Mouse (Mus musculus) midbrain, postnatal 0 days (tissue): ENCODE data around the gene Eml1. TPM values are rescaled to one million over a fixed set of nuclear protein-coding genes. Genes with fewer than 3 reads are reported as not detected.
"Not testable (repeated sequence)": the region's sequence is repeated elsewhere in the genome, so short reads cannot be mapped to it uniquely, and the experiment has no call there.

Source experiments
- ATAC-seq: fragments of 200-750 bp; cut with Nextera tagmentation; 2 replicates; pipeline ENCODE4 v1.8.0; 2017; ENCODE audit warnings: moderate number of reproducible peaks, mild to moderate bottlenecking, moderate TSS enrichment, moderate library complexity; ENCODE audit not compliant: low FRiP score
- DNase-seq: peaks from one replicate; pipeline ENCODE4 v3.0.0-alpha.2; 2015; ENCODE audit warnings: low spot score
- H3K27ac ChIP-seq: fragments of 300-500 bp; sonication (generic); 2 replicates; pipeline ENCODE4 v1.5.1; 2014; ENCODE audit warnings: low read depth, mild to moderate bottlenecking, low read length, mixed read lengths
- H3K27me3 ChIP-seq: fragments of 300-500 bp; sonication (generic); 2 replicates; pipeline ENCODE4 v1.6.1; 2014; ENCODE audit warnings: low read length, control low read depth, mixed read lengths; ENCODE audit not compliant: insufficient read depth
- H3K36me3 ChIP-seq: fragments of 300-500 bp; sonication (generic); 2 replicates; pipeline ENCODE4 v1.6.1; 2014; ENCODE audit warnings: low read length, control low read depth, mixed read lengths; ENCODE audit not compliant: insufficient read depth
- H3K4me1 ChIP-seq: fragments of 300-500 bp; sonication (generic); 2 replicates; pipeline ENCODE4 v1.6.1; 2014; ENCODE audit warnings: mild to moderate bottlenecking, control low read depth, antibody characterized with exemption, low read length, mixed read lengths; ENCODE audit not compliant: insufficient read depth
- H3K4me2 ChIP-seq: fragments of 300-500 bp; sonication (generic); 2 replicates; pipeline ENCODE4 v1.6.1; 2014; ENCODE audit warnings: low read depth, mild to moderate bottlenecking, low read length, mixed read lengths; ENCODE audit not compliant: poor library complexity, severe bottlenecking
- H3K4me3 ChIP-seq: fragments of 300-500 bp; sonication (generic); 2 replicates; pipeline ENCODE4 v1.5.1; 2014; ENCODE audit warnings: low read depth, mild to moderate bottlenecking, low read length, moderate library complexity
- H3K9ac ChIP-seq: fragments of 300-500 bp; sonication (generic); replicated peaks from 2 replicates; pipeline ENCODE4 v1.6.1; 2014; ENCODE audit warnings: mild to moderate bottlenecking, low read length, moderate library complexity, mixed read lengths; ENCODE audit not compliant: poor library complexity, severe bottlenecking
- H3K9me3 ChIP-seq: fragments of 300-500 bp; sonication (generic); 2 replicates; pipeline ENCODE4 v1.6.1; 2016; ENCODE audit warnings: low read length, control low read depth
- CTCF ChIP-seq: IDR thresholded peaks from 2 replicates; pipeline ENCODE4 v1.5.1; 2016; ENCODE audit warnings: antibody characterized with exemption, mild to moderate bottlenecking
- WGBS: fragments of 180-500 bp; shearing (Covaris S2); extraction: QIAGEN DNeasy Blood & Tissue Kit; methylation state at CpG from one replicate; pipeline ENCODE4 v1.1.7; 2014; 5-methylcytosine and 5-hydroxymethylcytosine counted together
- polyA plus RNA-seq: library from polyadenylated mRNA; unstranded; fragments of >200 nt; fragmentation: Nextera tagmentation; extraction: Ambion mirVana; gene quantifications from 2 replicates; pipeline ENCODE4 v1.2.1, GENCODE M21; 2015
- total RNA-seq: library from RNA; depleted of rRNA; stranded (reverse); fragments of >200 nt; gene quantifications from 2 replicates; pipeline ENCODE4 v1.2.3, GENCODE M21; 2014

Eml1 gene
- total and polyA plus RNA-seq, 2 experiments from 2014 or later, result 34.0 to 52.0 TPM

DNA sequence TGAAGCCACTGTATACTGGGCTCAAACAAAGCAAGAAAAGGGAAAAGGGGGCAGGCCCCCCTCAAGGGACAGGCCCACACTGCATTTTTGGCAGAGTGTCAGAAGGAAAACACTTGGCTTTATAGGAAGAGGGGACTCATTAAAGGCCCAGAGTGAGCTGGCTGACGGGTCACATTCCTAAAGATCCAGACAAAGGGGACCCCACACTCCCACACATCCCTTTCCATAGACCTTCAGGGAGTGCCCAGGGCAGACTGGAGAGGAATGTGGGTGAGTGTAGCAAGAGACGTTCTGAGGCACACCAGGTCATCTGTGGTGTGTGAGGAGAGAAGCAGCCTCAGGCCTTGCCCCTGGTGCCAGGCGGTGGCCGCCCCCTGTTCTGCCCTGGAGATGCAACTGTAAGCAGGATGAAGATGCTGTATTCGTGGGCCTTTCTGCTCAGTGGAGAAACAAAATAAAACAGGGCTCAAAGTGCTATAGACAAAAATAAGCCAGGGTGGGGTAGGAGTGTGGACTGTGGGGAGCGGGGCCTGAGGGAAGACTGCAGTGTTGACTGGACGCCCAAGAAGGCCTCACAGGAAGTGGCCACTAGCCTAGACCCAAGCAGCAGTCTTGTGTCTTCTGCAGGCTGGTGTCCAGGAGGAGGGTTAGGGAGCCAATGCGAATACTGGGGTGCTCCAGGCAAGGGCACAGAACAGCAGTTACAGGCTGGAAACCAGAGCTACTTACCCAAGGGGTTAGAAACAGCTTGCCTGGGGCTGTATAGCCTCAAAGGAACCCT lies 124.9 kb downstream of the Eml1 start:
- no peak overlapping the region; the same call in 1 of the 2 replicates for H3K27ac ChIP-seq
- DNase-seq, result no peak
- 61% methylated on average over 8 of the region's 8 CpGs for WGBS

DNA sequence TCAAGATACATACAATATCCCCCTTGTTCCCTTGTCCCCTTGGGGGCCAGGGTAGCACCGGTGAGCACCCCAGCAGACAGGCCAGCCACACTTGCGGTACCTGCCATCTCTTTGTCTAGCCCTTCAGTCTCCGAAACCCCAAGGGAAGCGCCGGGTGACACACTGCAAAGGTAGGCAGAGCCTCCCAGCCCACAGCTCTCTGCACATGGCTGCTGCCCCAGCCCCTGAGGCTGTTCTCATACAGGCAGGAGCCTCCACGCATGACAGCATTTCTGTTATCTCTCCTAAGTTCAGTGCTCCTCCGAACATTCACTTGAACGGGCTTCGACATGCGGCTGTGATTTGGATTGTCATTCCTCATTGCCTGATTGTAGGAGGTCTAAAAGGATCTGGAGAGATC lies 132.3 kb downstream of the Eml1 start:
- TF ChIP-seq CTCF, result no peak
- H3K4me3 ChIP-seq, result no peak overlapping the region
- H3K4me1 ChIP-seq, result no peaks in the 10 kb centered on the region
- no peak overlapping the region for H3K4me2 ChIP-seq
- 50% methylated on average over 10 of the region's 10 CpGs for WGBS
- DNase-seq (no peak), ATAC-seq (no peak)
- H3K36me3 ChIP-seq, result 0 out of 2 replicates have a peak, but pooled peaks cover 6% of the 10 kb centered on the region
- no peaks in the 10 kb centered on the region for H3K27me3 ChIP-seq
- no peak overlapping the region for H3K9ac ChIP-seq
- H3K27ac ChIP-seq, result no peak overlapping the region
- no peaks in the 10 kb centered on the region for H3K9me3 ChIP-seq

More for the DNA sequence above, 124.9 kb downstream of the Eml1 start:
- Histone ChIP-seq H3K36me3 (no peaks in the 10 kb centered on the region), H3K9ac (no peak overlapping the region), H3K27me3 (no peaks in the 10 kb centered on the region), H3K4me2 (no peak overlapping the region), H3K4me3 (no peak overlapping the region), H3K4me1 (peaks cover 3% of the 10 kb centered on the region; the same call in 1 of the 2 replicates), H3K9me3 (no peaks in the 10 kb centered on the region)
- ATAC-seq, result no peak
- no peak for TF ChIP-seq CTCF

DNA sequence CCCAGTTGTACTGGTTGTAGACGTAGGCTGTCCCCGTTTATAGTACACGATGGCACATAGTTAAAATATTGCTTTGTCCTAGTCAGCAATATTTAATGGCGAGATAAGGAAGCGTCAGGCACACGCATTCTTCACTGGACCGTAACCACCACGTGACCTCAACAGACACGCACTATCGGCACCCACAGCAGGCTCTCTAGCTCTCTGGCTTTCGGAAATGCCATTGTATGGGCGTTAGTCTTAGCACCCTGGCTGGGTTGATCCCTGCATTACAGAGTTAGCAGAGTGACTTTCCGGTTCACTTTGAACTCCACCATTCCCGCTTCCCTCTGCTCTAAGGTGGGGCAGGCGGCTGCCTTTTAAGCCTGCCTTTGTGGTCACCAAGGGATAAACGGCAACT lies 132.8 kb downstream of the Eml1 start:
- WGBS, result 67% methylated on average over 16 of the region's 16 CpGs
- Histone ChIP-seq H3K9ac (no peak overlapping the region), H3K27ac (no peak overlapping the region), H3K27me3 (no peaks in the 10 kb centered on the region), H3K9me3 (no peaks in the 10 kb centered on the region), H3K4me3 (no peak overlapping the region), H3K4me2 (no peak overlapping the region), H3K36me3 (0 out of 2 replicates have a peak, but pooled peaks cover 6% of the 10 kb centered on the region), H3K4me1 (no peaks in the 10 kb centered on the region)
- ATAC-seq (no peak), DNase-seq (no peak)
- TF ChIP-seq CTCF, result no peak

DNA sequence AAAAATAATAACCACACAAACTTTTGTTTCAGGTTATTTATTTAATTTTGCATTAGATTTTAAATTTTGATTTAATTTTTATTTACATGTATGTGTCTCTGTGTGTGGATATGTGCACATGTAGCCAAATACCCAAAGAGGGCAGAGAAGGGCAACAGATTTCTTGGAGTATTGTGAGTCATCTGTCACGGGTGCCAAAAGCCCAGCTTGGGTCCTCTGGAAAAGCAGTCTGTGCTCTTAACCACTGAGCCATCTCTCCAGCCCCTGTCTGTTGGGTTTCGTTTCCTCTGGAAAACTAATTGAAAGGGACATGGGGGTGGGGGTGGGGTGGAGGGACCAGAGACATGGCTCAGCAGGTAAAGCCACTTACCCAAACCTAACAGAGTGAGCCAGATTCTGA lies 135.1 kb downstream of the Eml1 start:
- H3K9me3 ChIP-seq, result no peaks in the 10 kb centered on the region
- no peak overlapping the region for H3K9ac ChIP-seq
- WGBS, result 80% methylated on average over 2 of the region's 2 CpGs
- ATAC-seq (no peak), DNase-seq (no peak)
- H3K4me2 ChIP-seq, result no peak overlapping the region
- no peaks in the 10 kb centered on the region for H3K4me1 ChIP-seq
- H3K4me3 ChIP-seq, result no peak overlapping the region
- 0 out of 2 replicates have a peak, but pooled peaks cover 6% of the 10 kb centered on the region for H3K36me3 ChIP-seq
- H3K27ac ChIP-seq, result no peak overlapping the region
- no peaks in the 10 kb centered on the region for H3K27me3 ChIP-seq
- no peak for TF ChIP-seq CTCF

DNA sequence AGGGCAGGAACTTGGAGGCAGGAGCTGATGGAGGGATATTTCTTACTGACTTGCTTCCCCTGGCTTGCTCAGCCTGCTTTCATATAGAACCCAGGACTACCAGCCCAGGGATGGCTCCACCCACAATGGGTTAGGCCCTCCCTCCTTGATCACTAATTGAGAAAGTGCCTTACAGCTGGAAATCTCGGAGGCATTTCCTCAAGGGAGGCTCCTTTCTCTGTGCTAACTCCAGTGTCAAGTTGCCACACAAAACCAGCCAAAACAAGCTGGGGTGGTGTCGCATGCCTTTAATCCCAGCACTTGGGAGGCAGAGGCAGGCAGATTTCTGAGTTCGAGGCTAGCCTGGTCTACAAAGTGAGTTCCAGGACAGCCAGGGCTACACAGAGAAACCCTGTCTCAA lies 136.3 kb downstream of the Eml1 start:
- H3K4me1 ChIP-seq, H3K27me3 ChIP-seq, DNase-seq, H3K27ac ChIP-seq, H3K9ac ChIP-seq, H3K4me2 ChIP-seq, H3K9me3 ChIP-seq, ATAC-seq, H3K36me3 ChIP-seq, H3K4me3 ChIP-seq: not testable (repeated sequence)
- 85% methylated on average over 3 of the region's 3 CpGs for WGBS

DNA sequence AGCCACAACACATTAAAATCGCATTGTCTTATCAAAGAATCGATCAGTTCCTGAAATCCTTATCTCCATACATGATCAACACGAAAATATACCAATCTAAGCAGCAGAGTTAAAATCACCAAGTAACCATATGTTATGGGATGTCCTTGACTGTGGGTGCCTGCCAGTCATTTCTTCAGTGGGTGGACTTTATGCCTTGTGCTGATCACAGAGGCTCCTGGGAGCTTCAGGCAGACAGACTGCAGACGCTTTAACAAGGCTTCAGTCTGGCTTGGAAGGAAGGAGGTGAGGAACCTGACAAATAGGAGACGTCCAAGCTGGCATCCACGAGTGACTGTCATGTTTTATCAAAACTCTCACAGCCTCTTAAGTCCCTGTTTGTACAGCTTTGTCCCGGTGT lies 139.8 kb downstream of the Eml1 start:
- no peak overlapping the region for H3K27ac ChIP-seq

More for the DNA sequence above, 139.8 kb downstream of the Eml1 start:
- WGBS, result 65% methylated on average over 7 of the region's 7 CpGs
- no peak for TF ChIP-seq CTCF
- Histone ChIP-seq H3K9ac (no peak overlapping the region), H3K27me3 (no peaks in the 10 kb centered on the region), H3K4me3 (no peak overlapping the region), H3K9me3 (no peaks in the 10 kb centered on the region), H3K4me1 (no peaks in the 10 kb centered on the region), H3K36me3 (peaks cover 9% of the 10 kb centered on the region; the same call in 1 of the 2 replicates), H3K4me2 (no peak overlapping the region)
- DNase-seq (no peak), ATAC-seq (no peak)
